Mouse (Mus musculus): ENCODE measurements around the gene Scap.

DNA sequence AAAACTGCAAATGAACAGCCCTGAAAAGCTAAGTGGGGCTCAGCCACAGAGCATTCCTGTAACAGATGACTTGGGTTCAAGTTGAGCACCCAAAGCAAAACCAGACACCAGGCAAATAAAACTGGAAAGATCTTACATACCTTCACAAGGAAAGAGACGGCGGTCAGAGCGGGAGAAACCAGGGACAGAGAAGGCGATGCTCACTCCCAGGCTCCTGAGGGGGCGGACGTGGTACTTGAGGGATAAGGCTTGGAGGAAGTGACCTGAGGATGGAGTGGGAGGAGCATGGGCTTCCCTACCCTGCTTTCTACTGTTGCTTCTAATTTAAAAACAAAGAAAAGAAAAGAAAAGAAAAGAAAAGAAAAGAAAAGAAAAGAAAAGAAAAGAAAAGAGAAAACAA lies 2.7 kb upstream of the Scap start:
- TF ChIP-seq CTCF (IDR thresholded peaks at IDR 0.05; ENCODE audit: low read depth): no peak
- TF ChIP-seq EP300 (optimal IDR thresholded peaks at IDR 0.05): no peak

Measured in stomach, postnatal 0 days (tissue).